Mouse (Mus musculus): ENCODE results near the gene Alad. TPM values are rescaled to one million over a fixed set of nuclear protein-coding genes. Genes with fewer than 3 reads are reported as not detected.

The Alad gene
- 41.6 and 49.6 TPM in 2 replicates for polyA plus RNA-seq (2015; fragmentation: Nextera tagmentation; extraction: Ambion mirVana)

DNA sequence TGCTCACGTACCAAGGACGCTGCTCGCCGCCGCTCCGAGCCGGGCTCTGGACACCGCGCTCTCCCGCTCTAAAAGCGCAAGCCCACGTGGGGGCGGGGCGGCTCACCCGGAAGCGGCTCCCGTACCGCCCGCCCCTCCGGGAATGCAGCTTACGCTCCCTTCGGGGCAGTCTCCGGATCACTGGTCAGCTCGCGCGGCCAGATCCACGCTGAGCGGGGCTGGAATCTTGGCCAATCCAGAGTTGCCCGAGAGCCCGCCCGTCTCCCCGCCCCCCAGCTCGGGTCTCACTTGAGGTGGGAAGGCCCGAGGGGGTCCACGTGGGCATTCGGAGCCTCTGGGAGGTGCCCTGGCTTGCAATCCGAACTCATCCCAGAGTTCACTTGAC, at the start of gene Alad:
Alad (minus strand) TSS at position 70 of the 385 bp plus-strand sequence.

DNA sequence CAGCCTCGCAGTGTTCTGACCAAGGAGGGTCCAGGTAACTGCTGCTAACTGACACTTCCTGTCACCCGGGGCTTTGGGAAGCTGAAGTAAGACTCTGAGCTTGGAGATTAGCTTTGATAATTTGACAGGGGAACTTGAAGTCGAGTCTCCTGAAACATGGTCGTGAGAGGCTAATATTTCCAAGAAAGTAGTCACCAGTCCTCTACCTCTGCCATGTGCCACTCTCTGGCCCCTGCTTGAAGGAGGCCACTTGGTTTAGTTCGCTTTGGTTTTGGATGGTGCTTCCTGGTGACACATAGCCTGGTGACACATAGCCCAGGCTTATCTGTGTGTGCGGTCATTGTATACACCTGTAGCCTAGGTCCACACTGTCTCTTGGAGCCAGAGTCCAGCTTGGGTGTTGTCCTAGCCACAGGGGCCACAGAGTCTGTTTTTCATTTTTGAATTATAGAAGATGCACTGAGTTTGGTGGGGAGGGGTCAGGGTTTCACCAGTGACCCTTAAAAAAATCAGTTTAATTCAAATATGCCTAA, 40.1 kb upstream of the Alad start, which contains the start of gene Rgs3:
Rgs3 (plus strand) TSS at position 51 of the 533 bp plus-strand sequence.

DNA sequence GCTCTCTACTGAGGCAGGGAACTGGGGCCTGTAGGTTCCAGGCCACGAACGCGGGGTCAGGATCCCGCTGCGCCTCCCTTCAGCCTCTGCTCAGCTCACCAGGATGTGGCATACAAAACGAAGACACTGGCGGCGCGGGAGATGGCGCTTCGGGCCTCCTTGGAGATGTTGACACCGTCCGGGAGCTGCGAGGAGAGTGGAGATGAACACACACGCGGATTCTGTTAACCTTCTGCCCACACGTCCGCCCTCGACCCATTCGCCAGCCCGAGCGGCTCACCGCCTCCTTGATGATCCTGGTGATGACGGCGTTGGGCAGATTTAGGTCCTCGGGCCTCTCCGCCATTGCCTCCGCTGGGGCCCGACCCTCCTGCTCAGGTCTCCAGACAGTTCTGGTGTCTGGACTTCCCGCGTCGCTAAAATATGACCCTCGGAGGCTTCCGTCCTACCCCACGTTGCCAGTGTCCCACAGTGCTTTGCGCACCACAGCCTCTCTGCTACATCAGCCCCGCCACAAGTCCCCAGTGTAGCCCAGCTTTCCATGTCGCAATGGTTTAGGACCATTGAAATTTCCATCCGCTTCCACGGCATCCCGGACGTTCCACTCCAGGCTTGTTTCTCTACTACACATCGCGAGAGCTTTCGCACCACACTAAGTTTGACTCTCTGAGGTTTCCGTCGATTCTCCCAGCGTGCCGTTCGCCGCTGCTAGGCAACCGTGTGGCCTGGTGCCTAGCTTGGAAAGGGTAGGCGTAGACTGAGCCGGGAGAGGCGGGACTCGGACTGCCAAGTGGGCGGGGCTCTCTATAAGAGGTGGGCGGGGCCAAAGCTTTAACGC, 5.2 kb upstream of the Alad start, which contains the start of the genes Pole3 and 4933430I17Rik:
Pole3 (minus strand) TSS at position 418 of the 838 bp plus-strand sequence.
4933430I17Rik (plus strand) TSS at position 719 of the 838 bp plus-strand sequence.

DNA sequence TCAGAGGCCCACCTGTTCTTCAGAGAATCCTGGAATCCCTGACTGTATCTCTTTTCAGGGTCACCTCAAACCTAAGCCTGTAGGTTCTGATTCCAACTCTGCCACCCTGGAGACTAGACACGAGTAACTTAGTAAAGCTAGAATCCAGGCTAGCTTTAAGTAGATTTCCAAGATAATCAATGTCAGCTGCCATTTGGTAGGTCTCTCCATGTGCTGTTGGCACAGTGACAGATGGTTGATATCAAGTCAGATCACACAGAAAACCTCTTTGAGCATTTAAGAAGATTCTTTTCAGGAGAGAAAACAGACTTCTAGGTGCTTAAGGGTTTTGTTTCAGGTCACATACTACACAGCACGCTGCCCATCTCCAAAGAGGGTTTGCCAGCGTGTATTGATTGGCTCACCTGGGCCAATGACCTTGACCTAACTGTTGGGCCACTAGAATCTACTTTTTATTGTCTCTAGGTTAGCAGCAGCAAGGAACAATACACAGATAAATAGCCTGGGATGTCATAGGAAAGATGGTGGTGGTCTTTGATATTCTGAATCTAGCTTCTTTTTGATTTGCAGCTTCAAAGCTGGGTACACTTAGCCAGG, 16.2 kb downstream of the Alad start, which contains the start of gene Hdhd3:
Hdhd3 (minus strand) TSS at position 94 of the 597 bp plus-strand sequence.

DNA sequence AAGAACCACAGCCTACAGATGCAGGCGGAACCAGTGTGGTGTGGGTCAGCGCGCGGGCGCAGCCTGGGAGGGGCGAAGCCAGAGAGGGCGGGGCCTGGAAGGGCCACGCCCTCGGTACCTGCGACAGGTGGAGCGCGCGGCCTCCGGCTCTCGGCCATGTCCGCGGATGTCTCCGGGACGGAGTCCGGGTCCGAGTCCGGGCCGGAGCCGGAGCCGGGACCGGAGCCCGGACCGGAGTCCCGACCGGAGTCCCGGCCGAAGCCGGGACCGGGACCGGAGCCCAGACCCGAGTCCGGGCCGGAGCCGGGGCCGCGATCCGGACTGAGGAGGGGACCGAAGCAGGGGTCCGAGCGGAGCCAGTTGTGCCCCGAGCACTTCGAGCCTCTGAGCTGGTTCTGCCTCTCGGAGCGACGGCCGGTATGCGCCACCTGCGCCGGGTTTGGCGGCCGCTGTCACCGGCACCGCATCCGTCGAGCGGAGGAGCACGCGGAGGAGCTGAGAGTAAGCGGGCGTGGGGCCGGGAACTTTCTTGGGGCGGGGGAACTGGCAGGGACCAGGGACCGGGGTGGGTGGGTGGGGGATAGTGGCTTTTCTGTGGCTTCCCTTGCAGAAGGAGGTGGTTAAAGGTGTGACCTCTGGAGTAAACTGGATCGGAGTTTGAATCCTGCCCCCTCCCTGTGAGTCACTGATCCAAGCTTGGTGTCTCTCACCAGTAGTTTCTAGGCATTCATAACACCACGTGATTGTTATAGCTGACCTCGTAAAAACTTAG, 39.6 kb downstream of the Alad start, which contains the start of gene Bspry:
Bspry (plus strand) TSS at position 117 of the 772 bp plus-strand sequence.

DNA sequence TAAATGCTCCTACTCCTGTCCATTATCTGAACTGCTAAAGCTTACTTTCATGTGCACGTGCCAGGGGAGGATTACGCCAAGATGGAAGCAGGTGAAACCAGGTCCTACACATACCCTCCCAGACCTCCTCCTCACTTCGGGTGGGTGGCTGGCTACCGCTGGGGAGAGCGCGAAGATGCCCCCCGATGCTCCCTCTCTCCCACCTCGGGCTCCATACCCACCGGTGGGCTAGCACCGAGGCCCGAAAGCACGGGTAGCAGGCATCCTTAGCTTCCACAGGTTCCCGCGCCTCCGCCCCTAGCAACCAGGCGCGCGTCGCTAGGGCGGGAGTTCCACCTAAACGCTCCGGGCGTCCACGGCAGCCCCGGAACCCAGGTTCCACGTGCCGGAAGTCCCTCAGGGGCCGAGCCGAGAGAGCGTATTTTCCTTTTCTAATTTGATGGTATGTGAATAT, 49.1 kb downstream of the Alad start, which contains the start of gene Wdr31:
Wdr31 (minus strand) TSS at position 299 of the 454 bp plus-strand sequence.

Other genes starting within 250 kb of the Alad start
- gene Fkbp15, start 159.4 kb downstream of the Alad start, polyA plus RNA-seq (2015; fragmentation: Nextera tagmentation; extraction: Ambion mirVana): 12.3 and 14.4 TPM in 2 replicates
- gene Slc31a1, start 159.2 kb downstream of the Alad start, polyA plus RNA-seq (2015; fragmentation: Nextera tagmentation; extraction: Ambion mirVana): 17.1 and 20.6 TPM in 2 replicates
- gene Cdc26, start 111.3 kb downstream of the Alad start, polyA plus RNA-seq (2015; fragmentation: Nextera tagmentation; extraction: Ambion mirVana): 79.4 and 92.8 TPM in 2 replicates
- gene Prpf4, start 111.1 kb downstream of the Alad start, polyA plus RNA-seq (2015; fragmentation: Nextera tagmentation; extraction: Ambion mirVana): 9.2 and 10.2 TPM in 2 replicates
- not detected in 2 replicates for gene Rnf183, start 84.7 kb downstream of the Alad start, polyA plus RNA-seq (2015; fragmentation: Nextera tagmentation; extraction: Ambion mirVana)
- gene Wdr31, start 49.0 kb downstream of the Alad start, polyA plus RNA-seq (2015; fragmentation: Nextera tagmentation; extraction: Ambion mirVana): 0.84 and 0.87 TPM in 2 replicates
- 1.1 and 1.7 TPM in 2 replicates for gene Bspry, start 39.9 kb downstream of the Alad start, polyA plus RNA-seq (2015; fragmentation: Nextera tagmentation; extraction: Ambion mirVana)
- 11.3 and 14.4 TPM in 2 replicates for gene Hdhd3, start 16.5 kb downstream of the Alad start, polyA plus RNA-seq (2015; fragmentation: Nextera tagmentation; extraction: Ambion mirVana)
- 31.7 and 36.3 TPM in 2 replicates for gene Pole3, start 5.2 kb upstream of the Alad start, polyA plus RNA-seq (2015; fragmentation: Nextera tagmentation; extraction: Ambion mirVana)
- 0.10 TPM in 1 of 2 replicates, not detected in the other for gene 4933430I17Rik, start 5.5 kb upstream of the Alad start, polyA plus RNA-seq (2015; fragmentation: Nextera tagmentation; extraction: Ambion mirVana)
- gene Rgs3, start 39.9 kb upstream of the Alad start, polyA plus RNA-seq (2015; fragmentation: Nextera tagmentation; extraction: Ambion mirVana): 25.9 and 36.0 TPM in 2 replicates

Measured in skeletal muscle tissue, postnatal 0 days (tissue).